Mouse (Mus musculus) olfactory bulb, adult 2 months (tissue): ENCODE results near the gene Gm1113.

Experiments
- CTCF ChIP-seq: fragments of 200-500 bp; IDR thresholded peaks from 2 replicates; pipeline ENCODE4 v1.5.1; 2012; ENCODE audit warnings: low read depth, mild to moderate bottlenecking, low read length, moderate library complexity; ENCODE audit not compliant: insufficient read depth
- POLR2A ChIP-seq: fragments of 200-500 bp; IDR thresholded peaks from 2 replicates; pipeline ENCODE4 v1.6.1; 2012; ENCODE audit warnings: mild to moderate bottlenecking, low read depth, low read length, moderate library complexity; ENCODE audit not compliant: insufficient read depth

DNA sequence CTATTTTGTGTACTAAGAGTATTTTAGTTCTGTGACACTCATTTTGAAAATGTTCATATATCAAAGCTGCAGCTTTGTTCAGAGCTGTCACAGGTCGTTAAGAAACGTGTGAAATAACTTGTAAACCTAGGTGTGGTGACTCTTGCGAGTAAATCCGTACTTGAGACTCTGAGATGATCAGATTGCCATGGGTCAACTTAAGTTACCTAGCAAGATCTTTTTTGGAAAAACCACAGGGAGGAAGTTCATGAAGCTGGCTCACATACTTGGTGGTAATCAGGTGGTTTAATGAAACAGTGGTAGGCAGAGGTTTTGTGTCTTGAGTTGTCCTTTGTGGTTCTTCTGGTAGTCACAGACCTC is 24.4 kb downstream of the Gm1113 start:
- TF ChIP-seq CTCF (no peak), POLR2A (no peak)
